Mouse (Mus musculus) cortical plate, adult 2 months (tissue): Measurements from ENCODE around the gene Rnf26.

Experiments
- CTCF ChIP-seq: fragments of 200-500 bp; IDR thresholded peaks from 2 replicates; pipeline ENCODE4 v1.5.1; 2011; ENCODE audit warnings: mild to moderate bottlenecking, control low read depth, low read length; ENCODE audit not compliant: insufficient read depth; ENCODE audit errors: extremely low read depth
- POLR2A ChIP-seq: fragments of 200-500 bp; IDR thresholded peaks from 2 replicates; pipeline ENCODE4 v1.6.1; 2011; ENCODE audit warnings: mild to moderate bottlenecking, low read length, control low read depth; ENCODE audit not compliant: insufficient read depth; ENCODE audit errors: extremely low read depth

DNA sequence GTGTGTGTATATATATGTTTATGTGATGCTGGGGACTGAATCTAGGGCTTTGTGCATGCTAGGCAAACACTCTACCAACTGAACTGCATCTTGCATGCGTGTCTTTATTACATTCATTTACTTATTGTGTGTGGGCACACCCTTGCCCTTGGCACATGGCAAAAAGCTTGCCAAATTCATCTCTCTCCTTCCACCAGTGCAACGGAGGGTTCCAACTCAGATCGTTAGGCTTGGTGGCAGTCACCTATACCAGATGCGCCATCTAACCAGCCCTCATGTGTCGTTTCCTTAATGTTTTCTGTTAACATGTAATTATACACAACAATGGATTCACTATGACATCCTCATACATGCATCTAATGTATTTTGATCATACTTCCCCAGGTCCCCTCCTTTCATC lies 31.1 kb downstream of the Rnf26 start:
- TF ChIP-seq CTCF (no peak), POLR2A (no peak)
